Mouse (Mus musculus) midbrain, embryonic 12.5 days (tissue): ENCODE measurements around the gene Lysmd1. TPM values are rescaled to one million over a fixed set of nuclear protein-coding genes. Genes with fewer than 3 reads are reported as not detected.

ENCODE experiments used
- ATAC-seq: fragments of 200-750 bp; cut with Nextera tagmentation; 2 replicates; pipeline ENCODE4 v1.8.0; 2017; ENCODE audit warnings: low read depth, moderate TSS enrichment, moderate library complexity; ENCODE audit not compliant: low FRiP score
- H3K27ac ChIP-seq: fragments of 300-500 bp; sonication (generic); replicated peaks from 2 replicates; pipeline ENCODE4 v1.5.1; 2016; ENCODE audit warnings: mild to moderate bottlenecking
- H3K27me3 ChIP-seq: fragments of 300-500 bp; sonication (generic); 2 replicates; pipeline ENCODE4 v1.6.1; 2016; ENCODE audit warnings: mild to moderate bottlenecking
- H3K36me3 ChIP-seq: fragments of 300-500 bp; sonication (generic); 2 replicates; pipeline ENCODE4 v1.6.1; 2016
- H3K4me1 ChIP-seq: fragments of 300-500 bp; sonication (generic); 2 replicates; pipeline ENCODE4 v1.6.1; 2016
- H3K4me2 ChIP-seq: fragments of 300-500 bp; sonication (generic); replicated peaks from 2 replicates; pipeline ENCODE4 v1.6.1; 2016; ENCODE audit warnings: mild to moderate bottlenecking, moderate library complexity
- H3K4me3 ChIP-seq: fragments of 300-500 bp; sonication (generic); 2 replicates; pipeline ENCODE4 v1.5.1; 2016; ENCODE audit warnings: mild to moderate bottlenecking
- H3K9ac ChIP-seq: fragments of 300-500 bp; sonication (generic); replicated peaks from 2 replicates; pipeline ENCODE4 v1.6.1; 2016; ENCODE audit warnings: mild to moderate bottlenecking, moderate library complexity
- H3K9me3 ChIP-seq: fragments of 300-500 bp; sonication (generic); 2 replicates; pipeline ENCODE4 v1.6.1; 2016; ENCODE audit warnings: mild to moderate bottlenecking
- WGBS: fragments of 180-500 bp; shearing (Covaris S2); methylation state at CpG from one replicate; pipeline ENCODE4 v1.1.7; 2016; 5-methylcytosine and 5-hydroxymethylcytosine counted together
- polyA plus RNA-seq: library from polyadenylated mRNA; unstranded; fragments of >200 nt; fragmentation: Nextera tagmentation; extraction: Ambion mirVana; gene quantifications from 2 replicates; pipeline ENCODE4 v1.2.1, GENCODE M21; 2016

Lysmd1 gene
- polyA plus RNA-seq, 1 experiment from 2014 or later, result 24.4 TPM

- ATAC-seq, result no peak
- Histone ChIP-seq H3K4me3 (peak overlapping the region; percentile 82), H3K9ac (peak overlapping the region; percentile 89), H3K4me2 (peak overlapping the region; percentile 77), H3K27me3 (peaks cover 11% of the 10 kb centered on the region), H3K36me3 (peaks cover 32% of the 10 kb centered on the region), H3K27ac (peak overlapping the region; percentile 86; the same call in 1 of the 2 replicates), H3K4me1 (peaks cover 40% of the 10 kb centered on the region), H3K9me3 (no peaks in the 10 kb centered on the region)
- WGBS, result 41% methylated on average over 2 of the region's 2 CpGs
Observed at GRCm38 (mm10) chr3:95162345-95162628, 28.4 kb downstream of the Lysmd1 start.

GRCm38 (mm10) chr3:95163419-95164255, 29.7 kb downstream of the Lysmd1 start:
- Histone ChIP-seq H3K36me3 (peaks cover 45% of the 10 kb centered on the region), H3K4me3 (peak overlapping the region; percentile 82), H3K27me3 (peaks cover 15% of the 10 kb centered on the region), H3K9me3 (no peaks in the 10 kb centered on the region), H3K4me2 (peak overlapping the region; percentile 77), H3K4me1 (peaks cover 40% of the 10 kb centered on the region), H3K27ac (no peak overlapping the region; the same call in 1 of the 2 replicates), H3K9ac (no peak overlapping the region; the same call in 1 of the 2 replicates)
- WGBS, result 64% methylated on average over 11 of the region's 11 CpGs
- no peak for ATAC-seq

GRCm38 (mm10) chr3:95164256-95164550, 30.3 kb downstream of the Lysmd1 start:
- ATAC-seq, result no peak
- Histone ChIP-seq H3K9ac (0 out of 2 replicates have a peak overlapping the region, but pooled peaks have one; percentile 24), H3K4me3 (no peak overlapping the region), H3K4me2 (peak overlapping the region; percentile 77; the same call in 1 of the 2 replicates), H3K9me3 (no peaks in the 10 kb centered on the region), H3K27me3 (peaks cover 15% of the 10 kb centered on the region), H3K27ac (no peak overlapping the region), H3K36me3 (peaks cover 51% of the 10 kb centered on the region), H3K4me1 (peaks cover 40% of the 10 kb centered on the region)
- WGBS, result 82% methylated on average over 4 of the region's 5 CpGs

GRCm38 (mm10) chr3:95164840-95165239, 31.0 kb downstream of the Lysmd1 start:
- H3K4me1 ChIP-seq, result peaks cover 33% of the 10 kb centered on the region
- peaks cover 17% of the 10 kb centered on the region for H3K27me3 ChIP-seq
- ATAC-seq, result no peak
- H3K9ac ChIP-seq, result no peak overlapping the region
- peaks cover 57% of the 10 kb centered on the region for H3K36me3 ChIP-seq
- no peak overlapping the region for H3K4me2 ChIP-seq
- no peaks in the 10 kb centered on the region for H3K9me3 ChIP-seq
- H3K4me3 ChIP-seq, result no peak overlapping the region
- no peak overlapping the region for H3K27ac ChIP-seq
- whole genome bisulfite sequencing, result 87% methylated on average over 5 of the region's 5 CpGs

GRCm38 (mm10) chr3:95169996-95170395, 36.1 kb downstream of the Lysmd1 start:
- Histone ChIP-seq H3K4me1 (peaks cover 20% of the 10 kb centered on the region), H3K4me2 (no peak overlapping the region), H3K9ac (no peak overlapping the region), H3K27ac (no peak overlapping the region), H3K4me3 (no peak overlapping the region), H3K36me3 (peaks cover 88% of the 10 kb centered on the region), H3K9me3 (no peaks in the 10 kb centered on the region), H3K27me3 (peaks cover 62% of the 10 kb centered on the region)
- WGBS, result 89% methylated on average over 10 of the region's 10 CpGs
- ATAC-seq, result no peak

GRCm38 (mm10) chr3:95171105-95171504, 37.2 kb downstream of the Lysmd1 start:
- Histone ChIP-seq H3K9me3 (no peaks in the 10 kb centered on the region), H3K4me1 (peaks cover 20% of the 10 kb centered on the region), H3K27ac (no peak overlapping the region), H3K4me3 (no peak overlapping the region), H3K36me3 (peaks cover 77% of the 10 kb centered on the region), H3K9ac (no peak overlapping the region), H3K27me3 (peaks cover 62% of the 10 kb centered on the region), H3K4me2 (no peak overlapping the region)
- WGBS, result 81% methylated on average over 6 of the region's 6 CpGs
- ATAC-seq, result no peak

GRCm38 (mm10) chr3:95172526-95173255, 38.8 kb downstream of the Lysmd1 start:
- peak overlapping the region; percentile 45 for H3K4me2 ChIP-seq
- H3K9me3 ChIP-seq, result no peaks in the 10 kb centered on the region
- H3K27me3 ChIP-seq, result peaks cover 62% of the 10 kb centered on the region
- 13% methylated on average over 75 of the region's 84 CpGs for WGBS
- peaks cover 61% of the 10 kb centered on the region for H3K36me3 ChIP-seq
- ATAC-seq, result peak; percentile 39; the same call in 1 of the 2 replicates
- H3K4me3 ChIP-seq, result peak overlapping the region; percentile 23
- peak overlapping the region; percentile 46; the same call in 1 of the 2 replicates for H3K9ac ChIP-seq
- peaks cover 20% of the 10 kb centered on the region for H3K4me1 ChIP-seq
- H3K27ac ChIP-seq, result no peak overlapping the region

- H3K9ac ChIP-seq, result peak overlapping the region; percentile 46
- peak overlapping the region; percentile 45 for H3K4me2 ChIP-seq
- no peaks in the 10 kb centered on the region for H3K9me3 ChIP-seq
- H3K36me3 ChIP-seq, result peaks cover 54% of the 10 kb centered on the region
- peaks cover 60% of the 10 kb centered on the region for H3K27me3 ChIP-seq
- peak; percentile 48; the same call in 1 of the 2 replicates for ATAC-seq
- H3K27ac ChIP-seq, result no peak overlapping the region
- peaks cover 20% of the 10 kb centered on the region for H3K4me1 ChIP-seq
- H3K4me3 ChIP-seq, result peak overlapping the region; percentile 23
- 6% methylated on average over 58 of the region's 58 CpGs for WGBS
Observed at GRCm38 (mm10) chr3:95173256-95173949, 39.5 kb downstream of the Lysmd1 start.

- no peak overlapping the region for H3K9ac ChIP-seq
- ATAC-seq, result peak; percentile 53; the same call in 1 of the 2 replicates
- peaks cover 20% of the 10 kb centered on the region for H3K4me1 ChIP-seq
- peak overlapping the region; percentile 23; the same call in 1 of the 2 replicates for H3K4me3 ChIP-seq
- no peak overlapping the region for H3K27ac ChIP-seq
- peaks cover 47% of the 10 kb centered on the region for H3K36me3 ChIP-seq
- peak overlapping the region; percentile 45 for H3K4me2 ChIP-seq
- H3K27me3 ChIP-seq, result peaks cover 53% of the 10 kb centered on the region
- 2% methylated on average over 16 of the region's 16 CpGs for WGBS
- no peaks in the 10 kb centered on the region for H3K9me3 ChIP-seq
Observed at GRCm38 (mm10) chr3:95174011-95174592, 40.2 kb downstream of the Lysmd1 start.

GRCm38 (mm10) chr3:95176500-95176899, 42.6 kb downstream of the Lysmd1 start:
- WGBS, result 43% methylated on average over 3 of the region's 3 CpGs
- ATAC-seq, result no peak

GRCm38 (mm10) chr3:95177583-95177982, 43.7 kb downstream of the Lysmd1 start:
- 84% methylated on average over 6 of the region's 6 CpGs for WGBS
- H3K9ac ChIP-seq, result no peak overlapping the region
- no peak overlapping the region for H3K4me3 ChIP-seq
- no peak overlapping the region for H3K27ac ChIP-seq
- H3K27me3 ChIP-seq, result peaks cover 18% of the 10 kb centered on the region
- no peak for ATAC-seq
- no peak overlapping the region for H3K4me2 ChIP-seq
- H3K36me3 ChIP-seq, result peaks cover 12% of the 10 kb centered on the region
- no peaks in the 10 kb centered on the region for H3K9me3 ChIP-seq
- H3K4me1 ChIP-seq, result peaks cover 16% of the 10 kb centered on the region

More at GRCm38 (mm10) chr3:95176500-95176899, 42.6 kb downstream of the Lysmd1 start:
- Histone ChIP-seq H3K36me3 (peaks cover 23% of the 10 kb centered on the region), H3K27me3 (peaks cover 29% of the 10 kb centered on the region), H3K9me3 (no peaks in the 10 kb centered on the region), H3K27ac (no peak overlapping the region), H3K4me3 (no peak overlapping the region), H3K9ac (no peak overlapping the region), H3K4me2 (no peak overlapping the region), H3K4me1 (peaks cover 20% of the 10 kb centered on the region)
